Mouse (Mus musculus): ENCODE results near the gene Psmd13. TPM values are rescaled to one million over a fixed set of nuclear protein-coding genes. Genes with fewer than 3 reads are reported as not detected.

Gene Psmd13
- polyA plus RNA-seq (2014; fragmentation: Nextera tagmentation; extraction: Ambion mirVana), result 136 and 146 TPM in 2 replicates

DNA sequence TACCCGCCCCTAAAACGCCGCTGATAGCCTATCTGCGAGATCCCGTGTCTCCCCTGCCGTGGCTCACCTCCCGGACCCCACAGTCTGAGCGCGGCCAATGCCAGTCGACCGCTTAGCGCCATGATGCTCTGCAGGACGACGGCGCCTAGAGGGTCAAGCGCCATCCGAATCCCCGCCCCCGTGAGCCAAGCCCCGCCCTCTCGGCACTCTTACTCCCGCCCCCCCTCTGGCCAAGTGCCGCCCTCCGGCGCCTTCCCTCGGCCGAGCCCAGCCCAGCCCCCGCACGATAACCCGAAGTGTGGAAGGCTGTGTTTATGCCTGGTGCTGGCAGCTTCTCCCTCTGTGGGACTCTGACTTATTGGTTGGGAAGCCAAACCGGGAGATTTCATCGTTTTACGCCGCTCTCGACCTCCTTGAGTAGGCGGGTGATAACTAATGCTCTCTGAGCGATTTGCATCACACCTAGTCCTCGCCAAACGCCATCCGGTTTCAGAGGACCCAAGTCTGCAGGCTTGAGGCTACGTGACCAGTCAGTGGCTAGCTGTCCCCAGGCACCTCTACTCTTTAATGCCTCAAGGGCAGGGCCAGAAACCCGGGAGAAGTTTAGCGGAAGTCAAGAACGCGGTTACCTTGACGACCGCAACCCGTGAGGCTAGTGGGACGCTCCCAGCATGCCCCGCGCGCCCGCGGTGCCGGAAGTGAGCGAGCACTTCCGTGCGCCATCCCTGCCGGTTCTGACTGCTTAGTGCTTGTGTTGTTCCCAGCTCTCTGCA is at the start of gene Psmd13, which contains the start of gene Sirt3:
Gene Psmd13, plus strand, starts transcription at position 273 of the 773 bp plus-strand sequence.
Gene Sirt3, minus strand, starts transcription at position 614 of the 773 bp plus-strand sequence.
- Histone ChIP-seq H3K9me3 (ENCODE audit: control insufficient read depth, low read depth, low read length) (no peaks in the 10 kb centered on the region), H3K36me3 (ENCODE audit: control insufficient read depth, insufficient read depth, low read length) (peaks cover 7% of the 10 kb centered on the region; the same call in 1 of the 2 replicates), H3K4me1 (ENCODE audit: control insufficient read depth, insufficient read depth, low read length) (peaks cover 7% of the 10 kb centered on the region; the same call in 1 of the 2 replicates), H3K4me2 (replicated peaks; ENCODE audit: low read depth, low read length) (peak within 1 kb of the TSS; percentile 59), H3K4me3 (ENCODE audit: low read depth, low read length) (peak within 1 kb of the TSS; percentile 79), H3K27ac (ENCODE audit: low read length) (peak within 1 kb of the TSS; percentile 85), H3K27me3 (ENCODE audit: control insufficient read depth, insufficient read depth, low read length) (no peaks in the 10 kb centered on the region), H3K9ac (replicated peaks; ENCODE audit: low read depth, low read length) (peak within 1 kb of the TSS; percentile 66)
- WGBS, result under 1% methylated on average over 59 of the region's 59 CpGs
- peak; percentile 95 for ATAC-seq (ENCODE audit: insufficient number of reproducible peaks, insufficient read depth, low FRiP score, low read depth)

DNA sequence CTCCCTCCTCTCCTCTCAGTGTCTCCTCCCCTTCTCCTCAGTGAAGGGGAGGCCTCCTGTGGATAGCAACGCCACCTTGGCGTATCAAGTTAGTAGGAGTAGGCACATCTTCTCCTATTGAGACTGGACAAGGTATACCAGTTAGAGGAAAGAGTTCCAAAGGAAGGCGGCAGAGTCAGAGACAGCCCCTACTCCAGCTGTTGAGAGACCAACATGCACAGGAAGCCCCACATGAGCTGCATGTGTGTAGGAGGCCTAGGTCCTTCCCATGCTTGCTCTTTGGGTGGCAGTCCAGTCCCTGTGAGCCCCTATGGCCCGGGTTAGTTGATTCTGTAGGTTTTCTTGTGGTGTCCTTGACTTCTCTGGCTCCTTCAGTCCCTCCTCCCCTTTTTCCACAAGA is 48.4 kb upstream of the Psmd13 start:
- 82% methylated on average over 4 of the region's 4 CpGs for WGBS
- ATAC-seq (ENCODE audit: insufficient number of reproducible peaks, insufficient read depth, low FRiP score, low read depth), result no peak
- H3K27ac ChIP-seq (ENCODE audit: low read length), result no peak overlapping the region

DNA sequence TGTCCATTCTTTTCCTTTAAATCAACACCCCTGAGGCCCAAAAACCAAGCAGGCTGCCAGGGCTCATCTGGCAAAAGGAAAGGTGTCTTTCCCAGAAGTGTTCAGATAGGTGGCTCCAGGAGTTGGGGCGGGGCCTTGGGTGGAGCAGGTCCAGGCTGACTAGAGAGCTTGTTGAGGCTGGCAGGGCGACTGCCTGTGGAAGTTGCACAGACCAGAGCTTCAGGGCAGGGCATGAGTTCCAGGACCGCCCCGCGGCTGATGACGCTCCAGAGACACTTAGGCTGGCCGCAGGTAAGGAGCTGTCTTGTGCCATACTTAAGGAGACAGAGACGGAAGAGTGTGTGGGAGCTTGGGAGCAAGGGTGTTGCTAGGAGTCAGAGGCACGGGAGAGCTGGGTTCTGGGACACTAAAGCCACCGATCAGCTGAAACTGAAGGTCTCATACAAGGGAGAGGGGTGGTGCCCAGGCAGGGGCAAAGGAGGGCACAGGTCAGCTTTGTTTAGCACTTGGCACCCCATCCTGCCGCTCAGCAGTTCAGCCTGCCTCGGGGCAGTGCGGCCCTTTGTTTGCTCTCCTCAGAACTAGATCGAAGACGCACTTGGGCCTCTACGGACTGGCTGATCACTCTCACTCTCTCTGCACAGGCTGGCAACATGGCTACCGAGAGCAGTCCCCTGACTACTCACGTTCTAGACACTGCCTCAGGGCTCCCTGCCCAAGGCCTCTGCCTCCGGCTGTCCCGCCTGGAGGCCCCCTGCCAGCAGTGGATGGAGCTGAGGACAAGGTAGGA is 46.6 kb upstream of the Psmd13 start, which contains the start of gene Urah:
Gene Urah, plus strand, starts transcription at position 51 of the 790 bp plus-strand sequence.
- H3K27me3 ChIP-seq (ENCODE audit: control insufficient read depth, insufficient read depth, low read length), result no peaks in the 10 kb centered on the region
- H3K4me1 ChIP-seq (ENCODE audit: control insufficient read depth, insufficient read depth, low read length), result no peaks in the 10 kb centered on the region
- no peak within 1 kb of the TSS for H3K27ac ChIP-seq (ENCODE audit: low read length)
- no peaks in the 10 kb centered on the region for H3K9me3 ChIP-seq (ENCODE audit: control insufficient read depth, low read depth, low read length)
- no peaks in the 10 kb centered on the region for H3K36me3 ChIP-seq (ENCODE audit: control insufficient read depth, insufficient read depth, low read length)
- no peak within 1 kb of the TSS for H3K9ac ChIP-seq (replicated peaks; ENCODE audit: low read depth, low read length)
- H3K4me2 ChIP-seq (replicated peaks; ENCODE audit: low read depth, low read length), result peak within 1 kb of the TSS; percentile 2; the same call in 1 of the 2 replicates
- 35% methylated on average over 20 of the region's 20 CpGs for WGBS
- H3K4me3 ChIP-seq (ENCODE audit: low read depth, low read length), result peak within 1 kb of the TSS; percentile 4; the same call in 1 of the 2 replicates
- ATAC-seq (ENCODE audit: insufficient number of reproducible peaks, insufficient read depth, low FRiP score, low read depth), result peak; percentile 85

More for the DNA sequence above, 48.4 kb upstream of the Psmd13 start:
- H3K4me1 ChIP-seq (ENCODE audit: control insufficient read depth, insufficient read depth, low read length), result no peaks in the 10 kb centered on the region
- no peaks in the 10 kb centered on the region for H3K27me3 ChIP-seq (ENCODE audit: control insufficient read depth, insufficient read depth, low read length)
- H3K9me3 ChIP-seq (ENCODE audit: control insufficient read depth, low read depth, low read length), result no peaks in the 10 kb centered on the region
- no peak overlapping the region for H3K9ac ChIP-seq (replicated peaks; ENCODE audit: low read depth, low read length)
- no peak overlapping the region for H3K4me3 ChIP-seq (ENCODE audit: low read depth, low read length)
- no peaks in the 10 kb centered on the region for H3K36me3 ChIP-seq (ENCODE audit: control insufficient read depth, insufficient read depth, low read length)
- H3K4me2 ChIP-seq (replicated peaks; ENCODE audit: low read depth, low read length), result no peak overlapping the region

DNA sequence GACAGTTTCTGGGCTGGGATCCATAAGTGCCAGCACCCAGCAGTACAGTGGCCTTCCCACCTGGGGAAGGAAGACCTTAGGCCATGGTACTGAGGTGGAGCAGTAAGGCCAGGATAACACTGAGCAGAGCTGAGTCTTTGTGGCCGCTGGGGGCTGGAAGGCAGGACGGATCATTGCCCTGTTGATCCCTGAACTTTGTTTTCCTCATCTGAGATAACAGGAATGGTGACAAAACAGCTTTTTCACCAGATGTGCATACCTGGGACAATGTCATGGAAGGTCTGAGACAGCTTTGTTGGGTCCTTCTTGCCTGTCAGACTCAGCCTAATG is 46.0 kb upstream of the Psmd13 start:
- H3K27ac ChIP-seq (ENCODE audit: low read length), result no peak overlapping the region
- H3K27me3 ChIP-seq (ENCODE audit: control insufficient read depth, insufficient read depth, low read length), result no peaks in the 10 kb centered on the region
- H3K4me3 ChIP-seq (ENCODE audit: low read depth, low read length), result no peak overlapping the region; the same call in 1 of the 2 replicates
- no peak for ATAC-seq (ENCODE audit: insufficient number of reproducible peaks, insufficient read depth, low FRiP score, low read depth)
- no peaks in the 10 kb centered on the region for H3K36me3 ChIP-seq (ENCODE audit: control insufficient read depth, insufficient read depth, low read length)
- no peaks in the 10 kb centered on the region for H3K4me1 ChIP-seq (ENCODE audit: control insufficient read depth, insufficient read depth, low read length)
- 68% methylated on average over 2 of the region's 2 CpGs for WGBS
- peak overlapping the region; percentile 2; the same call in 1 of the 2 replicates for H3K4me2 ChIP-seq (replicated peaks; ENCODE audit: low read depth, low read length)
- no peaks in the 10 kb centered on the region for H3K9me3 ChIP-seq (ENCODE audit: control insufficient read depth, low read depth, low read length)
- H3K9ac ChIP-seq (replicated peaks; ENCODE audit: low read depth, low read length), result no peak overlapping the region

DNA sequence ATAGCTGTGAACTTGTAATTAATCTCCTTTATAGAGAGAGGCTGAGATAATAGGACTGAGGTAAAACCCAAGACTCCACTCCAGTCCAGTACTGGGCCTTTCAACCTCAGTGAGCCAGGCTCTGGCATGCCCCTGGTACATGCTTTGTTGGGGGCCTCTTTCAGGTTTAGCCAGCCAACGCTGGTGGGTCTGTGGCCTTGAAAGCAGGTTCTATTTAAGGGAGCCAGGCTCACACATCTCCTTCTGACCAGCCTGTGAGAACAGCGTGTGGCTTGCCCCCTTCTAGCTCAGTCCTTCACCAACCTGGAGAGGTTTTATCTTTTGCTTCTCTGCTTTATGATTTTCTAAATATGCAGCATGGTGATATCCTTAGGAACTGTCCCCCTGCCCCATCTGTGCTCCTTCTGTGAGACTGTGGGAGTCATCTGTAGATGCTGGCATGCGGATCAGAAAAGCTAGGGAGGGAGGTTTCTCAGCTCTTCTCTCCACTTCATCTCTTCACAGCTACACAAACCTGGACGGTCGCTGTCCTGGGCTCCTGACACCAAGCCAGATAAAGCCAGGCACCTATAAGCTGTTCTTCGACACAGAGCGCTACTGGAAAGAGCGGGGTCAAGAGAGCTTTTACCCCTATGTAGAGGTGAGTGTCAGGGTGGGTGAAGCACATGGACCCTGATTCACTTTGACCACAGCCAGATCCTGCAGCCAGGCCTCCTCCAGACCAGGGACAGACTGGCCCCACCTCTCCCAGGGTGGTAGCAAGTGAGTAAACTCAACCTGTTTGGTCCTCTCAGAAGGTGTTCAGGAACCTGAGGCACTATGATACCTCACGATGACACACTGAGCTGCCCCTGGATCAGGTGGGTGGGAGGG is 45.3 kb upstream of the Psmd13 start:
- no peak overlapping the region for H3K27ac ChIP-seq (ENCODE audit: low read length)
- H3K4me2 ChIP-seq (replicated peaks; ENCODE audit: low read depth, low read length), result no peak overlapping the region
- no peaks in the 10 kb centered on the region for H3K4me1 ChIP-seq (ENCODE audit: control insufficient read depth, insufficient read depth, low read length)
- H3K27me3 ChIP-seq (ENCODE audit: control insufficient read depth, insufficient read depth, low read length), result no peaks in the 10 kb centered on the region
- H3K9me3 ChIP-seq (ENCODE audit: control insufficient read depth, low read depth, low read length), result no peaks in the 10 kb centered on the region
- H3K36me3 ChIP-seq (ENCODE audit: control insufficient read depth, insufficient read depth, low read length), result no peaks in the 10 kb centered on the region
- H3K4me3 ChIP-seq (ENCODE audit: low read depth, low read length), result no peak overlapping the region
- WGBS, result 82% methylated on average over 9 of the region's 9 CpGs
- ATAC-seq (ENCODE audit: insufficient number of reproducible peaks, insufficient read depth, low FRiP score, low read depth), result no peak
- no peak overlapping the region for H3K9ac ChIP-seq (replicated peaks; ENCODE audit: low read depth, low read length)

DNA sequence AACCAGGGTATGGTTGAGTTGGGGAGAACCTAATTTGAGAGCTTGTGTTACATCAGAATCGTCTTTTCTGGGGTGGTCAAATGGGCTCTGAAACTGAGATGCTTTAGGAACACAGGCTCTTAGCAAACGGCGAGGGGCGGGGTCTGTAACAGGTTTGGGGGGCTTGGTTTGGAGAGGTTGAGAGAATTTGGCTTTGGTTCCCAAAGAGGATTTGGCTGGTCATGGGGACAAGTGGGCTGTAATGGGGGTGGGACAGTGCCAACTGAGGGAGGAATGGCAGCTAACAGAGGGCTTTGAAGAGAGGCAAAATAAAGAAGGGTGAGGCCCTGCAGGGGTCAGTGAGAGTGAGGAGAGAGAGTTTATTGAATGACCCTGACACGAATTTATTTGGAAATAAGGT is 42.2 kb upstream of the Psmd13 start:
- ATAC-seq (ENCODE audit: insufficient number of reproducible peaks, insufficient read depth, low FRiP score, low read depth), result no peak
- no peak overlapping the region for H3K4me3 ChIP-seq (ENCODE audit: low read depth, low read length)
- H3K9ac ChIP-seq (replicated peaks; ENCODE audit: low read depth, low read length), result no peak overlapping the region
- no peaks in the 10 kb centered on the region for H3K9me3 ChIP-seq (ENCODE audit: control insufficient read depth, low read depth, low read length)
- H3K36me3 ChIP-seq (ENCODE audit: control insufficient read depth, insufficient read depth, low read length), result no peaks in the 10 kb centered on the region
- 53% methylated on average over 5 of the region's 5 CpGs for WGBS
- no peak overlapping the region for H3K27ac ChIP-seq (ENCODE audit: low read length)
- H3K4me2 ChIP-seq (replicated peaks; ENCODE audit: low read depth, low read length), result no peak overlapping the region
- no peaks in the 10 kb centered on the region for H3K27me3 ChIP-seq (ENCODE audit: control insufficient read depth, insufficient read depth, low read length)
- no peaks in the 10 kb centered on the region for H3K4me1 ChIP-seq (ENCODE audit: control insufficient read depth, insufficient read depth, low read length)

DNA sequence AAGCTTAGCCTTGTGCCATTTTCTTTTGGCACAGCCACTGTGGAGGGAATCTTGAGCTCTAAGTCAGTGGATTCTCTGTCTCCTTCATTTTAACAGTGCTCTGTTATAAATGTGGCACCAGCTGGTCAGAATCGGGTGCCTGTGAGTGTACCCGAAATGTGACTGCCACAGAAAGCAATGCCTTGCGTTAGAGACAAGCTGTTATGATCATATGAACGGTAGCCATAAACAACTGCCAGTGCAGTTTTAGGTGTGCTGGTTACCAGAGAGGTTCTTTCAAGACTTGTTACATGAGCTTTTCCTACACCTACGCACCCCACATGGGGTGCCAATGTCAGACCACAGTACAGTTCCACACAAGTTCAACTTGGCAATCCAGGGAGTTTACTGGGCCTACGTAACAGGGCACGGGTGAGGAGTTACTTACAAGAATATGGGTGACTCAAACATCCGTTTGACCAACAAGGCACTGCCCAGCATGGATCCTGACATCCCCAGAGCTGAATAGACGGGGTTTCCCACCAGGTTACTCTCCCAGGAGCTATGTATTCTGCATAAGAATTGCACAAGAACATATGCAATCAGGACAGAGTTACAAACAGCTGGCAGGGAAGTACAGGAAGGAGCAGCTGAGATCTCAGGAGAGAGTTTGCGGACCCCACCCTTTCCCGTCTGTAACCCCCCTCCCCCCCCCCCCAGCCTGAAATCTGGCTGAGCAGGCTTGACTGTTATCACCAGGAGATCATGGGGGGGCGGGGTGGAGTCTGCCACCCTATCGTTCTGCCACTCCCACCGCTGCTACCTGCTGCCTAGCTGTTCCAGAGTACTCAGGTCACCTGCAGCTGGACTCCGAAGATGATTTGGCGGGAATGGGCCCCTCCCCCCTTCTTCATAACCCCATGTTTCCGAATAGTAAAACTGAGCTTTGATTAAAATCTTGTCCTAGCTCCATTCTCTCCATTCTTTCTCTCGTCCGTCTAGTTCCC is 40.7 kb upstream of the Psmd13 start:
- no peaks in the 10 kb centered on the region for H3K27me3 ChIP-seq (ENCODE audit: control insufficient read depth, insufficient read depth, low read length)
- ATAC-seq (ENCODE audit: insufficient number of reproducible peaks, insufficient read depth, low FRiP score, low read depth), result 0 out of 2 replicates have a peak, but pooled peaks have one; percentile 25
- H3K9ac ChIP-seq (replicated peaks; ENCODE audit: low read depth, low read length), result no peak overlapping the region
- no peaks in the 10 kb centered on the region for H3K36me3 ChIP-seq (ENCODE audit: control insufficient read depth, insufficient read depth, low read length)
- 0 out of 2 replicates have a peak, but pooled peaks cover 4% of the 10 kb centered on the region for H3K4me1 ChIP-seq (ENCODE audit: control insufficient read depth, insufficient read depth, low read length)
- no peaks in the 10 kb centered on the region for H3K9me3 ChIP-seq (ENCODE audit: control insufficient read depth, low read depth, low read length)
- H3K4me3 ChIP-seq (ENCODE audit: low read depth, low read length), result no peak overlapping the region
- 34% methylated on average over 19 of the region's 19 CpGs for WGBS
- H3K4me2 ChIP-seq (replicated peaks; ENCODE audit: low read depth, low read length), result 0 out of 2 replicates have a peak overlapping the region, but pooled peaks have one; percentile 18
- H3K27ac ChIP-seq (ENCODE audit: low read length), result no peak overlapping the region
